Mouse (Mus musculus) layer of hippocampus, adult 11-12 months (tissue): Measurements from ENCODE around the gene Pcdh9.

Experiments
- DNase-seq: peaks from one replicate; pipeline ENCODE4 v3.0.0; 2022; ENCODE audit warnings: low spot score

The Pcdh9 gene

GRCm38 (mm10) chr14:93169201-93169600 lies 721.3 kb downstream of the Pcdh9 start:
- no peak for DNase-seq

- no peak for DNase-seq
These were observed 722.1 kb downstream of the Pcdh9 start for GRCm38 (mm10) chr14:93168367-93168766.

- no peak for DNase-seq
These were observed 747.1 kb downstream of the Pcdh9 start for GRCm38 (mm10) chr14:93143414-93143813.

- DNase-seq: no peak
These were observed 748.4 kb downstream of the Pcdh9 start for GRCm38 (mm10) chr14:93142076-93142475.

GRCm38 (mm10) chr14:93126993-93127392 lies 763.5 kb downstream of the Pcdh9 start:
- no peak for DNase-seq

GRCm38 (mm10) chr14:93102755-93103154 lies 787.7 kb downstream of the Pcdh9 start:
- DNase-seq: no peak

GRCm38 (mm10) chr14:93095081-93095480 lies 795.4 kb downstream of the Pcdh9 start:
- no peak for DNase-seq

- no peak for DNase-seq
These were observed 797.7 kb downstream of the Pcdh9 start for GRCm38 (mm10) chr14:93092806-93093205.

GRCm38 (mm10) chr14:93085646-93086045 lies 804.8 kb downstream of the Pcdh9 start:
- DNase-seq: no peak

- no peak for DNase-seq
These were observed 807.3 kb downstream of the Pcdh9 start for GRCm38 (mm10) chr14:93083140-93083539.

- DNase-seq: no peak
These were observed 809.6 kb downstream of the Pcdh9 start for GRCm38 (mm10) chr14:93080910-93081309.

GRCm38 (mm10) chr14:93075761-93076160 lies 814.7 kb downstream of the Pcdh9 start:
- DNase-seq: no peak

- DNase-seq: no peak
These were observed 818.1 kb downstream of the Pcdh9 start for GRCm38 (mm10) chr14:93072346-93072745.

GRCm38 (mm10) chr14:93070140-93070539 lies 820.3 kb downstream of the Pcdh9 start:
- no peak for DNase-seq

- no peak for DNase-seq
These were observed 822.8 kb downstream of the Pcdh9 start for GRCm38 (mm10) chr14:93067411-93068336.

GRCm38 (mm10) chr14:93066732-93067410 lies 823.6 kb downstream of the Pcdh9 start:
- no peak for DNase-seq

- no peak for DNase-seq
These were observed 828.5 kb downstream of the Pcdh9 start for GRCm38 (mm10) chr14:93061824-93062620.

- no peak for DNase-seq
These were observed 831.7 kb downstream of the Pcdh9 start for GRCm38 (mm10) chr14:93058799-93059198.

- DNase-seq: no peak
These were observed 834.5 kb downstream of the Pcdh9 start for GRCm38 (mm10) chr14:93055997-93056396.

GRCm38 (mm10) chr14:93040591-93040990 lies 849.9 kb downstream of the Pcdh9 start:
- DNase-seq: no peak

GRCm38 (mm10) chr14:93039326-93040221 lies 850.9 kb downstream of the Pcdh9 start:
- DNase-seq: no peak
